Mouse (Mus musculus) ES-E14 (cell line): ENCODE data around the gene Gm428.
"Not testable (repeated sequence)": the region's sequence is repeated elsewhere in the genome, so short reads cannot be mapped to it uniquely, and the experiment has no call there.

Experiments
- CHD2 ChIP-seq: IDR thresholded peaks from 2 replicates; pipeline ENCODE4 v1.6.1; 2014; ENCODE audit warnings: mild to moderate bottlenecking, low read depth, low read length, inconsistent platforms
- HCFC1 ChIP-seq: IDR thresholded peaks from 2 replicates; pipeline ENCODE4 v1.6.1; 2012; ENCODE audit warnings: low read length, inconsistent platforms, borderline replicate concordance; ENCODE audit not compliant: insufficient read depth
- MAFK ChIP-seq: IDR thresholded peaks from 2 replicates; pipeline ENCODE4 v1.6.1; 2014; ENCODE audit warnings: mild to moderate bottlenecking, low read depth, low read length, inconsistent platforms; ENCODE audit not compliant: insufficient read depth
- ZC3H11A ChIP-seq: IDR thresholded peaks from 2 replicates; pipeline ENCODE4 v1.6.1; 2012; ENCODE audit warnings: low read depth, mild to moderate bottlenecking, inconsistent platforms, low read length, borderline replicate concordance
- ZNF384 ChIP-seq: IDR thresholded peaks from 2 replicates; pipeline ENCODE4 v1.6.1; 2012; ENCODE audit warnings: low read depth, low read length, inconsistent platforms

DNA sequence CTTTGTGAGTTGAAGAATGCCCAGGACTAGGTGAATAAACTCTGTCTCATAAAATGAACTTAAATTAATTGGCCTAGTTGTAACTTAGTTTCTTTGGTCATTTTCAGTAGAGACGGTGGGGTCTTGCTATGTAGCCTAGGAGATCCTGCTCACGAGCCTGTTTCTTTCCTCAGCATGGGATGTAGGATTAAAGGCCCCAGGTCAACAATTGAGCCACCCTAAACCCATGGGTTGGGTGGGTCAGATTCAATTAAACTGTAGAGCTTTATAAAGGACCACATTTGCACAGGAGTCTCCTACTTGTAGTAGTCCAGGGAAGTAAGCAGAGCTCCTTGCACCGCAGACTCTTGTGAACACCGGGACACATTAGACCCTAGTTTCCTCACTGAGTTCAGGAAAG, 45.5 kb upstream of the Gm428 start, which contains the start of gene Gm11236:
- not testable (repeated sequence) for TF ChIP-seq ZC3H11A, MAFK, ZNF384, CHD2, HCFC1
